Mouse (Mus musculus) liver, adult 2 months (tissue): ENCODE measurements around the gene Ecsit. TPM values are rescaled to one million over a fixed set of nuclear protein-coding genes. Genes with fewer than 3 reads are reported as not detected.
"Not testable (repeated sequence)": the region's sequence is repeated elsewhere in the genome, so short reads cannot be mapped to it uniquely, and the experiment has no call there.

Source experiments
- DNase-seq: peaks from one replicate; pipeline ENCODE4 v3.0.0-alpha.2; 2011; ENCODE audit warnings: low read depth, low spot score; ENCODE audit errors: extremely low read depth
- H3K27ac ChIP-seq: fragments of 200-500 bp; replicated peaks from 2 replicates; pipeline ENCODE4 v1.5.1; 2012; ENCODE audit warnings: low read depth, mild to moderate bottlenecking, control low read depth, inconsistent platforms, low read length; ENCODE audit not compliant: insufficient read depth
- H3K27me3 ChIP-seq: fragments of 200-500 bp; 2 replicates; pipeline ENCODE4 v1.6.1; 2012; ENCODE audit warnings: mild to moderate bottlenecking, moderate library complexity, low read length, inconsistent platforms; ENCODE audit not compliant: control insufficient read depth, insufficient read depth
- H3K36me3 ChIP-seq: fragments of 200-500 bp; 2 replicates; pipeline ENCODE4 v1.6.1; 2012; ENCODE audit warnings: low read length, inconsistent platforms; ENCODE audit not compliant: control insufficient read depth, insufficient read depth
- H3K4me1 ChIP-seq: fragments of 200-500 bp; 2 replicates; pipeline ENCODE4 v1.6.1; 2011; ENCODE audit warnings: low read length; ENCODE audit not compliant: control insufficient read depth, insufficient read depth
- H3K4me3 ChIP-seq: fragments of 200-500 bp; 2 replicates; pipeline ENCODE4 v1.5.1; 2011; ENCODE audit warnings: low read depth, mild to moderate bottlenecking, control low read depth, low read length, moderate library complexity; ENCODE audit not compliant: insufficient read depth
- H3K79me2 ChIP-seq: fragments of 200-500 bp; 2 replicates; pipeline ENCODE4 v1.6.1; 2012; ENCODE audit warnings: inconsistent platforms, mild to moderate bottlenecking, low read length, moderate library complexity; ENCODE audit not compliant: control insufficient read depth, insufficient read depth
- H3K9ac ChIP-seq: fragments of 200-500 bp; 2 replicates; pipeline ENCODE4 v1.6.1; 2012; ENCODE audit warnings: low read depth, mild to moderate bottlenecking, control low read depth, inconsistent platforms, low read length
- CTCF ChIP-seq: fragments of 200-500 bp; IDR thresholded peaks from 2 replicates; pipeline ENCODE4 v1.5.1; 2011; ENCODE audit warnings: low read depth, low read length, control low read depth
- POLR2A ChIP-seq: fragments of 200-500 bp; IDR thresholded peaks from 2 replicates; pipeline ENCODE4 v1.6.1; 2011; ENCODE audit warnings: low read length, control low read depth; ENCODE audit not compliant: insufficient read depth; ENCODE audit errors: extremely low read depth
- WGBS: fragments of 180-500 bp; shearing (Covaris S2); methylation state at CpG from one replicate; pipeline ENCODE4 v1.1.7; 2018; 5-methylcytosine and 5-hydroxymethylcytosine counted together
- polyA plus RNA-seq: library from polyadenylated mRNA; depleted of rRNA; stranded (reverse); fragments of >200 nt; gene quantifications from 2 replicates; pipeline ENCODE4 v1.2.3, GENCODE M21; 2012
- total RNA-seq: library from RNA; depleted of rRNA; stranded (reverse); fragments of >200 nt; gene quantifications from 2 replicates; pipeline ENCODE4 v1.2.3, GENCODE M21; 2014

Gene Ecsit
- total and polyA plus RNA-seq, 2 experiments: 34.1 to 63.9 TPM

DNA sequence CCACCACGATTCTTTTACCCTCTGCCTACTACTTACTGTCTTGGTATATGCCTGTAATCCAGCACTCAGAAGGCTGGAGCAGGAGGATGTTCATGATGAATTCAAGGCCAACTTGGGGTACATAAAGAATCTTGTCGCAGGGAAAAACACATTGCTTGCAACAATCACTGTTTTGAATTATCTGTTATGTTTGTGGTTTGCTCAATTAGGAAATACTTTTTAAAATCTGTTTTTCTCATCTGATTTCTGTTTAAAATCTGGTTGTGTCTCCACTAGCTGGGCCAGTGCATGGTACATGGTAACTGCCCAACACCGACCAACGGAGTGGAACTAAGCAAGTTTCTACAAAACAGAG, 594 bp downstream of the Ecsit start:
- H3K36me3 ChIP-seq: peaks cover 5% of the 10 kb centered on the region; the same call in 1 of the 2 replicates
- H3K4me3 ChIP-seq: peak overlapping the region; percentile 87
- no peaks in the 10 kb centered on the region; the same call in 1 of the 2 replicates for H3K79me2 ChIP-seq
- WGBS: 24% methylated on average over 4 of the region's 4 CpGs
- no peak for TF ChIP-seq POLR2A
- TF ChIP-seq CTCF: no peak
- H3K27me3 ChIP-seq: no peaks in the 10 kb centered on the region
- DNase-seq: no peak
- peaks cover 4% of the 10 kb centered on the region; the same call in 1 of the 2 replicates for H3K4me1 ChIP-seq
- peak overlapping the region; percentile 74 for H3K27ac ChIP-seq
- peak overlapping the region; percentile 66 for H3K9ac ChIP-seq

DNA sequence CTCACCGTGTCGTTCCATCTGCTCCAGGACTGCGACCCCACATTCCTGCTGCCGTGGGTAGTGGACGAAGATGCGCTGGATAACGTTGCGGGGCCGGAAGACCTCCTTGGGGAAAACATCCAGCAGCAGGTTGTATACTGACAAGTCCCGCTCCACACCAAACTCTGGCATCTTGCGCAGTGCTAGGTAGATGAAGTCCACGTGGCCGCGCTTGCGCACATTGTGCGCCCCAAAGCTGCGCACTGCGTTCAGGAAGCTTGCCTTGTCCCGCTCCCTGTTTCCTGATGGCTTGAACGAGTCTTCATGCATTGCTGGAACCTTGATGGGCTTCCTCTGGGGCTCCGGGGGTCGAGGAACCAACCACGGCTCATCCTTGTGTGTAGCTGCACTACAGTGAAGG, 9.0 kb downstream of the Ecsit start:
- 97% methylated on average over 23 of the region's 23 CpGs for WGBS
- no peak overlapping the region for H3K4me3 ChIP-seq
- TF ChIP-seq CTCF: no peak
- no peak for TF ChIP-seq POLR2A
- no peak overlapping the region for H3K9ac ChIP-seq
- H3K27me3 ChIP-seq: no peaks in the 10 kb centered on the region
- H3K27ac ChIP-seq: no peak overlapping the region
- H3K79me2 ChIP-seq: no peaks in the 10 kb centered on the region
- no peaks in the 10 kb centered on the region for H3K4me1 ChIP-seq
- H3K36me3 ChIP-seq: peaks cover 2% of the 10 kb centered on the region; the same call in 1 of the 2 replicates
- DNase-seq: no peak

DNA sequence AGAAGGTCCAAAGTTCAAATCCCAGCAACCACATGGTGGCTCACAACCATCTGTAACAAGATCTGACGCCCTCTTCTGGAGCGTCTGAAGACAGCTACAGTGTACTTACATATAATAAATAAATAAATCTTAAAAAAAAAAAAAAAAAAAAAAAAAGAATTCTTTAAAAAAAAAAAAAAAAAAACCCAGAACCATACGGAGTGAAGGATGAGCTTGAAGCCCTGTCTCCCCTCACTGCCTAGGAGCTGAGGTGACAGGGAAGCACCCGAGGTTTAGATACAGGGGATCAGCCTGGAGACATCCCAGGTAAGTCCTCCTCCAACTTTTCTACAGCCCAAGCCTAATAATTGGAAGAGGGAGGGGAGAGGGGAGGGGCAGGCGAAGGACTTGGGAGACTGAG, 9.5 kb downstream of the Ecsit start:
- H3K36me3 ChIP-seq, H3K27me3 ChIP-seq, H3K27ac ChIP-seq, H3K9ac ChIP-seq, DNase-seq, H3K4me3 ChIP-seq, H3K4me1 ChIP-seq, H3K79me2 ChIP-seq: not testable (repeated sequence)
- WGBS: 81% methylated on average over 5 of the region's 5 CpGs

DNA sequence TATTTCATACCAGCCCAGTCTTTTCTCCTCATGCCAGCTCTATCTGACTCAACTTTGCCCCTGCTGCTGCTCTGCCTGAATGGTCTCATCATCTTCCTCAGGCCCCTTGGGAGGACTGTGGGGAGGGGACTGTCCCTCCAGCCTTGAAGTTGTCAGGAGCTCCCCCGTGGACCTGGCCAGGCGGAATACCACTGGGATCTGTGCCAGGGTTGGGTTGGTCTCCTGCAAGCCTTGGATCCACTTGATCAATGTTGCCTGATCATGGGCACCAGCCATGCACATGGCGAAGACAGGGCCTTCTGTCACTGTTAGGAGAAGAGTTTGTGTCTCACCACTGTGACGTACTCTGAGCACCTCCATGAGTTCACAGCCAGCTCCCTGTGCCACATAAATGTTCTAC, 13.0 kb downstream of the Ecsit start:
- H3K36me3 ChIP-seq: no peaks in the 10 kb centered on the region; the same call in 1 of the 2 replicates
- TF ChIP-seq POLR2A: no peak
- TF ChIP-seq CTCF: no peak

DNA sequence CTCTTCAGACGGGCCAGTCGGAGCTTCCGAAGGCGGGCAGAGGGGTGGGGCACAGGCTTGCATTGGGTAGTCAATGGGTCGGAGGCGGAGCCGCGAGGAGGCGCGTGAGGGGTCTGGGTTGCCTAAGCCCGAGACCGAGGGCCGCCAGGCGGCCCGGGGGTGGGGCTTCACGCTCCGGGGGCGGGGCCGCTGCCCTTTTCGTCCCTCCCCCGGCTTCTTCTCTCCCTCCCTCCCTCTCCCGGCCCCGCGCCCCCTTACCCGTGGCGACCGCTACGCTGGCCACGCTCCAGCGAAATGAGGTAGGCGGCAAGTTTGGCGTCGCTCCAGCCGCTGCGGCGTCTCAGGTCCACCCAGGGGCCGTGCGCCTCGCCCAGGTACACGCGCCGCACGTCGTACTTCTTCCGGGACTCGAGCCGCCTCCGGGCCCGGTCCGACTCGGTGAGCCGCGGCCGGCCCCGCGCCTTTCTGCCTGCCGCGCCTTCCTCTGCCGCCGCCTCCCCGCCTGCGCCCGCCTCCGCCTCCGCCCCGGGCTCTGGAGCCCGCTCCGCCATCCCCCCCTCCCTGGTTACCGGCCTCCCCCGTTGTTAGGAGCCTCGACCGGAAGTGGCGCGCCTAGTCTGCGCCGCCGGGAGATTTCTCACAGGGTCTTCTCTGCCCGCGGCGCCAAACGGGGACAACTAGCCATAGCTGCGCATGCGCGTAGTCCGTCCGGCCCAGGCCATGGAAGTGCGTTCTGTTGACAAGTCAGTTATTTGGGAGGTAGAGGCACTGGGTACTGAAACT, 14.3 kb downstream of the Ecsit start, which contains the start of the genes Gm49318 and Zfp653:
Gene Gm49318, minus strand, starts transcription at position 469 of the 783 bp plus-strand sequence.
Gene Zfp653, minus strand, starts transcription at position 586 of the 783 bp plus-strand sequence.
- DNase-seq: peak; percentile 93
- TF ChIP-seq POLR2A (peak; percentile 50; the same call in 1 of the 2 replicates), CTCF (no peak)
- Histone ChIP-seq H3K4me1 (peaks cover 5% of the 10 kb centered on the region), H3K27me3 (no peaks in the 10 kb centered on the region), H3K27ac (peak within 1 kb of the TSS; percentile 72), H3K36me3 (no peaks in the 10 kb centered on the region), H3K79me2 (no peaks in the 10 kb centered on the region), H3K4me3 (peak within 1 kb of the TSS; percentile 69), H3K9ac (peak within 1 kb of the TSS; percentile 85)
- WGBS: under 1% methylated on average over 78 of the region's 87 CpGs

More for the DNA sequence above, 13.0 kb downstream of the Ecsit start:
- no peaks in the 10 kb centered on the region for H3K79me2 ChIP-seq
- H3K9ac ChIP-seq: no peak overlapping the region
- no peak for DNase-seq
- peaks cover 5% of the 10 kb centered on the region for H3K4me1 ChIP-seq
- H3K27ac ChIP-seq: no peak overlapping the region
- no peaks in the 10 kb centered on the region for H3K27me3 ChIP-seq
- H3K4me3 ChIP-seq: no peak overlapping the region
- 88% methylated on average over 4 of the region's 4 CpGs for WGBS
